Mouse (Mus musculus): ENCODE measurements at regions not wholly inside any gene's neighbourhood (a gene's known extent, or its start where the extent isn't known, plus 50 kb on each side); places are given as distances from the start of the nearest gene placed in this dataset.
"Not testable (repeated sequence)": the region's sequence is repeated elsewhere in the genome, so short reads cannot be mapped to it uniquely, and the experiment has no call there.

- no peak for DNase-seq (ENCODE audit: low spot score in 2 of 2)
Observed at GRCm38 (mm10) chr15:42073486-42073885, 1939.3 kb downstream of the 9330182O14Rik start.

- DNase-seq (ENCODE audit: low spot score in 2 of 2), result no peak
Observed at GRCm38 (mm10) chr15:42082436-42082835, 1948.3 kb downstream of the 9330182O14Rik start.

GRCm38 (mm10) chr15:42100730-42101129 is 1966.6 kb downstream of the 9330182O14Rik start:
- DNase-seq (ENCODE audit: low spot score in 2 of 2), result peak in 1 of 2 experiments; percentile 4

GRCm38 (mm10) chr15:42104816-42105215 is 1970.7 kb downstream of the 9330182O14Rik start:
- no peak for DNase-seq (ENCODE audit: low spot score in 2 of 2)

GRCm38 (mm10) chr15:42107106-42107505 is 1972.9 kb downstream of the 9330182O14Rik start:
- no peak for DNase-seq (ENCODE audit: low spot score in 2 of 2)

GRCm38 (mm10) chr15:42111811-42112210 is 1977.6 kb downstream of the 9330182O14Rik start:
- DNase-seq (ENCODE audit: low spot score in 2 of 2), result no peak

- no peak for DNase-seq (ENCODE audit: low spot score in 2 of 2)
Observed at GRCm38 (mm10) chr15:42127471-42127870, 1993.3 kb downstream of the 9330182O14Rik start.

GRCm38 (mm10) chr15:42128976-42129375 is 1994.8 kb downstream of the 9330182O14Rik start:
- no peak for DNase-seq (ENCODE audit: low spot score in 2 of 2)

- DNase-seq (ENCODE audit: low spot score in 2 of 2), result no peak
Observed at GRCm38 (mm10) chr15:42166546-42166945, 2032.4 kb downstream of the 9330182O14Rik start.

- DNase-seq (ENCODE audit: low spot score in 2 of 2), result not testable (repeated sequence)
Observed at GRCm38 (mm10) chr15:42177766-42178165, 2043.6 kb downstream of the 9330182O14Rik start.

- peak in 1 of 2 experiments; percentile 14 for DNase-seq (ENCODE audit: low spot score in 2 of 2)
Observed at GRCm38 (mm10) chr15:42207187-42207846, 2073.2 kb downstream of the 9330182O14Rik start.

- DNase-seq (ENCODE audit: low spot score in 2 of 2), result no peak
Observed at GRCm38 (mm10) chr15:42219496-42219895, 2085.3 kb downstream of the 9330182O14Rik start.

- DNase-seq (ENCODE audit: low spot score in 2 of 2), result no peak
Observed at GRCm38 (mm10) chr15:42220005-42220404, 2085.8 kb downstream of the 9330182O14Rik start.

- no peak for DNase-seq (ENCODE audit: low spot score in 2 of 2)
Observed at GRCm38 (mm10) chr15:42225006-42225405, 2090.8 kb downstream of the 9330182O14Rik start.

GRCm38 (mm10) chr15:42231692-42232091 is 2097.5 kb downstream of the 9330182O14Rik start:
- no peak for DNase-seq (ENCODE audit: low spot score in 2 of 2)

- no peak for DNase-seq (ENCODE audit: low spot score in 2 of 2)
Observed at GRCm38 (mm10) chr15:42246812-42247211, 2112.6 kb downstream of the 9330182O14Rik start.

- DNase-seq (ENCODE audit: low spot score in 2 of 2), result no peak
Observed at GRCm38 (mm10) chr15:42252730-42253330, 2118.7 kb downstream of the 9330182O14Rik start.

GRCm38 (mm10) chr15:42256343-42256742 is 2122.2 kb downstream of the 9330182O14Rik start:
- DNase-seq (ENCODE audit: low spot score in 2 of 2), result no peak

GRCm38 (mm10) chr15:42275117-42275516 is 2141.0 kb downstream of the 9330182O14Rik start:
- no peak for DNase-seq (ENCODE audit: low spot score in 2 of 2)

- no peak for DNase-seq (ENCODE audit: low spot score in 2 of 2)
Observed at GRCm38 (mm10) chr15:42277247-42277646, 2143.1 kb downstream of the 9330182O14Rik start.

- DNase-seq (ENCODE audit: low spot score in 2 of 2), result no peak
Observed at GRCm38 (mm10) chr15:42280810-42281209, 2146.6 kb downstream of the 9330182O14Rik start.

GRCm38 (mm10) chr15:42296406-42296805 is 2162.2 kb downstream of the 9330182O14Rik start:
- DNase-seq (ENCODE audit: low spot score in 2 of 2), result no peak

GRCm38 (mm10) chr15:42297430-42297829 is 2163.3 kb downstream of the 9330182O14Rik start:
- no peak for DNase-seq (ENCODE audit: low spot score in 2 of 2)

All from layer of hippocampus, postnatal 10 days (tissue).